Mouse (Mus musculus) G1E (cell line): ENCODE data around the gene Dact3. TPM values are rescaled to one million over a fixed set of nuclear protein-coding genes. Genes with fewer than 3 reads are reported as not detected.

Experiments used
- ATAC-seq: 2 replicates; pipeline ENCODE4 v1.8.0; 2016; ENCODE audit warnings: mild to moderate bottlenecking; ENCODE audit not compliant: insufficient number of reproducible peaks, poor library complexity, low FRiP score, severe bottlenecking; ENCODE audit errors: extremely low read depth
- DNase-seq: peaks from one replicate; pipeline ENCODE4 v3.0.0; 2012; ENCODE audit warnings: low spot score
- H3K27me3 ChIP-seq: 2 replicates; pipeline ENCODE4 v1.6.1; 2012; ENCODE audit warnings: mild to moderate bottlenecking, low read length, inconsistent platforms; ENCODE audit not compliant: insufficient read depth
- H3K36me3 ChIP-seq: replicated peaks from 2 replicates; pipeline ENCODE3; 2012; ENCODE audit warnings: mild to moderate bottlenecking, inconsistent platforms
- H3K4me1 ChIP-seq: 2 replicates; pipeline ENCODE4 v1.6.1; 2012; ENCODE audit warnings: low read depth, low read length, inconsistent platforms, mixed read lengths; ENCODE audit not compliant: insufficient read depth
- H3K4me3 ChIP-seq: 2 replicates; pipeline ENCODE4 v1.5.1; 2012; ENCODE audit warnings: low read depth, mild to moderate bottlenecking, inconsistent platforms, low read length, moderate library complexity, mixed read lengths
- H3K9me3 ChIP-seq: replicated peaks from 2 replicates; pipeline ENCODE4 v1.6.1; 2012; ENCODE audit warnings: inconsistent platforms
- CTCF ChIP-seq: IDR thresholded peaks from 2 replicates; pipeline ENCODE4 v1.5.1; 2012; ENCODE audit warnings: low read depth, low read length, inconsistent platforms, mixed read lengths
- GATA1 ChIP-seq: IDR thresholded peaks from 2 replicates; pipeline ENCODE4 v1.6.1; 2012; ENCODE audit warnings: borderline replicate concordance, low read length, inconsistent platforms, mixed read lengths
- GATA2 ChIP-seq: IDR thresholded peaks from 2 replicates; pipeline ENCODE4 v1.6.1; 2012; ENCODE audit warnings: low read depth, low read length, inconsistent platforms, borderline replicate concordance
- POLR2AphosphoS5 ChIP-seq: IDR thresholded peaks from 2 replicates; pipeline ENCODE4 v1.6.1; 2012; ENCODE audit warnings: low read depth, low read length, inconsistent platforms; ENCODE audit not compliant: insufficient replicate concordance
- TAL1 ChIP-seq: conservative IDR thresholded peaks from 2 replicates; pipeline ENCODE4 v1.6.1; 2012; ENCODE audit warnings: low read depth, low read length, inconsistent platforms, mixed read lengths
- polyA plus RNA-seq: library from polyadenylated mRNA; stranded (reverse); fragments of >175 nt; gene quantifications from 2 replicates; pipeline ENCODE4 v1.2.3, GENCODE M21; 2012
- total RNA-seq, 2 experiments: library from RNA; stranded (forward) in 1 of 2; stranded (reverse) in 1 of 2; fragments of 200-1000 nt in 1 of 2; fragments of >200 nt in 1 of 2; fragmentation: Nextera tagmentation in 1 of 2; gene quantifications; 2 replicates each; pipeline ENCODE4 v1.2.3; 2014 to 2017

Gene Dact3
- total and polyA plus RNA-seq, 3 experiments = 0.05 to 0.30 (median 0.28) TPM

DNA sequence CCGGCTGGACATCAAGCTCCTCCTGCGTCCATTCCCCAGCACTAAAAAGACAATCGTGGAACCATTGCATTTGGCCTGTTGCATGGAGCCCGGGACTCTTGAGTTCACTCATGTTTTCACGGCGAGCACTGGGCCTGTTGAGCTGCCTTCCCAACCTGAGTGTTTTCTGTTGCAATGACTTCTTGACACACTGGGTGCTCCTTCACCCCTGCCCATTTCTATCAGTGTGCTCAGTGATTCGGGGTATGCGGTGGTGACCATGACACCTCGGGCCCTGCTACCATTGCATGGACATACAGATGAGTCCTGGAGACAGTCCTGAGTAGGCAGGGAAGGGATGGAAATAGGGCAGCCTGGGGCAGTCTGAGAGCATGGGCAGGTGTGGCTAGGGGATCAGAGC is 2.6 kb upstream of the Dact3 start:
- no peak for ATAC-seq
- TF ChIP-seq POLR2AphosphoS5 (no peak), GATA2 (no peak), TAL1 (no peak), GATA1 (no peak), CTCF (no peak)
- Histone ChIP-seq H3K9me3 (no peaks in the 10 kb centered on the region), H3K4me1 (peaks cover 28% of the 10 kb centered on the region), H3K4me3 (no peak overlapping the region), H3K36me3 (peaks cover 32% of the 10 kb centered on the region), H3K27me3 (peaks cover 11% of the 10 kb centered on the region)
- no peak for DNase-seq

- no peak for TF ChIP-seq TAL1
- TF ChIP-seq GATA1 = no peak
- TF ChIP-seq CTCF = no peak
- no peak for TF ChIP-seq POLR2AphosphoS5
- no peak for TF ChIP-seq GATA2
- H3K4me3 ChIP-seq = no peak overlapping the region
- ATAC-seq = no peak
- peaks cover 11% of the 10 kb centered on the region for H3K27me3 ChIP-seq
- DNase-seq = no peak
- H3K4me1 ChIP-seq = peaks cover 28% of the 10 kb centered on the region
- H3K36me3 ChIP-seq = peaks cover 27% of the 10 kb centered on the region
- H3K9me3 ChIP-seq = no peaks in the 10 kb centered on the region
These were observed 1.7 kb upstream of the Dact3 start for GRCm38 (mm10) chr7:16873392-16873791.

DNA sequence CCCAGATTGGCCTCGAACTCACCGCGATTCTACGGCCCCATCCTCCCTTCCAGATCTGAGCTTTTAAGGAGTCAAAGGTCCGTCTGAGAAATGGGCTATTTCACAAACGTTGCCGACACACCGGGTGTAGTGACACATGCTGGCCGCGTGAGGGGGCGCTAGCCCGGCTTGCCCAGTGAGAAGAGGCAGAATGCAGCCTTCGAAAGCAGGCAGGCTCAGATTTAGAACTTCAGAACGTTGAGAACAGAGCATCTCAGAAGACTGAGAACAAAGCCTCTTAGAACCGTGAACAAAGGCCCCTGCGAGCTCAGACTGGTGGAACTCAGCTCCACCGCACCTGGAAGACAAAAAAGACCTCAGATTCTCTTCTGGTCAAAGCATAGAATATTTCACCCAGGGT is 927 bp upstream of the Dact3 start:
- Histone ChIP-seq H3K36me3 (peaks cover 21% of the 10 kb centered on the region), H3K9me3 (no peaks in the 10 kb centered on the region), H3K27me3 (peaks cover 13% of the 10 kb centered on the region), H3K4me1 (peaks cover 28% of the 10 kb centered on the region), H3K4me3 (peak overlapping the region; percentile 60; the same call in 1 of the 2 replicates)
- ATAC-seq (no peak), DNase-seq (peak; percentile 46)
- TF ChIP-seq POLR2AphosphoS5 (no peak), TAL1 (no peak), GATA2 (no peak), CTCF (peak; percentile 76), GATA1 (no peak)

GRCm38 (mm10) chr7:16874756-16875309 is 284 bp upstream of the Dact3 start:
- Histone ChIP-seq H3K9me3 (no peaks in the 10 kb centered on the region), H3K4me3 (peak overlapping the region; percentile 74; the same call in 1 of the 2 replicates), H3K27me3 (peaks cover 19% of the 10 kb centered on the region), H3K36me3 (peaks cover 15% of the 10 kb centered on the region), H3K4me1 (peaks cover 28% of the 10 kb centered on the region)
- DNase-seq (peak; percentile 95), ATAC-seq (peak; percentile 94)
- TF ChIP-seq POLR2AphosphoS5 (no peak), GATA1 (no peak), CTCF (no peak), TAL1 (no peak), GATA2 (no peak)

GRCm38 (mm10) chr7:16875326-16875725 is 209 bp downstream of the Dact3 start:
- ATAC-seq = no peak
- no peak for TF ChIP-seq TAL1
- no peak for TF ChIP-seq CTCF
- no peak for TF ChIP-seq GATA2
- TF ChIP-seq GATA1 = no peak
- TF ChIP-seq POLR2AphosphoS5 = no peak
- Histone ChIP-seq H3K4me1 (peaks cover 28% of the 10 kb centered on the region), H3K9me3 (no peaks in the 10 kb centered on the region), H3K27me3 (peaks cover 23% of the 10 kb centered on the region), H3K4me3 (peak overlapping the region; percentile 74), H3K36me3 (peaks cover 12% of the 10 kb centered on the region)
- DNase-seq = no peak

DNA sequence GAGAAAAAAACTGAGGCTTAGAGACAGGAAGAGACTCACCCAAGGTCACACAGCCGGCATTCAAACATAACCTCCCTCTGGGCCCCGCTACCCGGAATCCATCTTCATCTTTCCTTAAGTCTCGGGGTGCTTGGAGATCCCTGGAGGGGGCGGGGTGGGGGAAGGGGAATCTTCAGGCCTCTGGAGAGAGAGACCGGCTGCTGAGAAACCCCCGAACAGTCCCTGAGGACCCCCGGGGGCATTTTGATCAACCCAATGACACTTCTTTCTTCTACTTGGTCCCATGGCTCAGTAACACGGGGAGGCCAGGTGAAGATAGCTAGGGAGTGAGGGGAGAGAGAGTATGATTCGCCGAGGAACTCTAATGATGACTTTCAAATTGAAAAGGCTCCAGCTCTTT is 889 bp downstream of the Dact3 start:
- peaks cover 7% of the 10 kb centered on the region for H3K36me3 ChIP-seq
- TF ChIP-seq CTCF (no peak), POLR2AphosphoS5 (no peak), GATA2 (no peak), GATA1 (no peak), TAL1 (no peak)
- H3K27me3 ChIP-seq = peaks cover 30% of the 10 kb centered on the region
- peaks cover 28% of the 10 kb centered on the region for H3K4me1 ChIP-seq
- H3K4me3 ChIP-seq = no peak overlapping the region; the same call in 1 of the 2 replicates
- ATAC-seq = no peak
- H3K9me3 ChIP-seq = no peaks in the 10 kb centered on the region
- DNase-seq = no peak
